ENCODE assay signal across 8 mouse cellular contexts in the genomic region with DNA sequence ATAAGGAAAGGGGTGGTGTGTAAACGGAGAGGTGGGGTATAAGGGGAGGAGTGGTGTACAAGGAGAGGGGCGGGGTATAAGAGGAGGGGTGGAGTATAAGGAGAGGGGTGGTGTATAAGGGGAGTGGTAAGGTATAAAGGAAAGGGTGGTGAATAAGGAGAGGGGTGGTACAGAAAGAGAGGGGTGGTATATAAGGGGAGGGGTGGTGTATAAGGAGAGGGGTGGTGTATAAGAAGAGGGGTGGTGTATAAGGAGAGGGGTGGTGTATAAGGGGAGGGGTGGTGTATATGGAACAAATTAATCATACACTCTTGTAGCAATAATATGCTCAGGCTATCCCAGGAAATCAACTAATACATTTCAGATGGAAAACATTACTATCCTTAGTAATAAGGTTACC. TPM values are rescaled to one million over a fixed set of nuclear protein-coding genes. Genes with fewer than 3 reads are reported as not detected.
DNase-seq lines count a peak whose midpoint lies in the region; ATAC-seq lines count a peak whose summit lies in the region.
"Had no signal": no experiment of that assay in that cellular context is flagged by ENCODE, and none has a peak within 500 bp of the region (broad histone marks: within the 10 kb centered on the region; RNA-seq: fewer than 3 reads in every experiment).

No protein-coding gene starts in this region.

- no peaks in the 10 kb centered on the region for H3K27me3 ChIP-seq in lung, embryonic 15.5 days
- no peaks in the 10 kb centered on the region for H3K27me3 ChIP-seq in forebrain, embryonic 14.5 days (replicated peaks; ENCODE audit: control insufficient read depth, insufficient read depth, low read length)
- H3K27me3 ChIP-seq in liver, embryonic 13.5 days = no peaks in the 10 kb centered on the region
- H3K27me3 ChIP-seq in stomach, embryonic 16.5 days (ENCODE audit: control insufficient read depth, insufficient read depth, low read length) = no peaks in the 10 kb centered on the region

- no peak overlapping the region for H3K4me2 ChIP-seq in lung, embryonic 15.5 days
- H3K4me2 ChIP-seq in forebrain, embryonic 14.5 days (ENCODE audit: low read length) = no peak overlapping the region
- H3K4me2 ChIP-seq in liver, embryonic 13.5 days = no peak overlapping the region
- H3K4me2 ChIP-seq in stomach, embryonic 16.5 days (ENCODE audit: low read depth, low read length) = no peak overlapping the region

- no peaks in the 10 kb centered on the region for H3K36me3 ChIP-seq in lung, embryonic 15.5 days
- no peaks in the 10 kb centered on the region for H3K36me3 ChIP-seq in forebrain, embryonic 14.5 days (ENCODE audit: control insufficient read depth, insufficient read depth, low read length)
- H3K36me3 ChIP-seq in liver, embryonic 13.5 days = no peaks in the 10 kb centered on the region
- no peaks in the 10 kb centered on the region for H3K36me3 ChIP-seq in stomach, embryonic 16.5 days (ENCODE audit: control insufficient read depth, insufficient read depth, low read length)

- no peak for DNase-seq in lung, postnatal 10 days
- DNase-seq in forebrain, embryonic 14.5 days (ENCODE audit: low spot score) = no peak
- no peak for DNase-seq in liver, embryonic 13.5 days
- no peak for DNase-seq in urinary bladder, postnatal 25 days (ENCODE audit: low spot score)
- no peak for DNase-seq in frontal cortex, postnatal 25 days (ENCODE audit: low spot score in 2 of 2)
- DNase-seq: gastrocnemius, adult 2 months had no signal

- no peak overlapping the region for H3K9ac ChIP-seq in lung, embryonic 15.5 days
- H3K9ac ChIP-seq in forebrain, embryonic 14.5 days (ENCODE audit: low read length) = no peak overlapping the region
- H3K9ac ChIP-seq in liver, embryonic 13.5 days = no peak overlapping the region
- H3K9ac ChIP-seq in stomach, embryonic 16.5 days (ENCODE audit: low read length) = no peak overlapping the region

- ATAC-seq in lung, embryonic 15.5 days (ENCODE audit: borderline replicate concordance, extremely low read depth, low FRiP score, low TSS enrichment) = peak; percentile 99
- peak; percentile 96 for ATAC-seq in forebrain, embryonic 14.5 days
- ATAC-seq in liver, embryonic 13.5 days (ENCODE audit: low read depth) = peak; percentile 93
- peak; percentile 98 for ATAC-seq in stomach, embryonic 16.5 days (ENCODE audit: insufficient read depth, low FRiP score)

- WGBS in lung, embryonic 15.5 days = 36% methylated on average over 2 of the region's 2 CpGs
- 49% methylated on average over 2 of the region's 2 CpGs for WGBS in forebrain, embryonic 14.5 days
- WGBS in liver, embryonic 13.5 days (ENCODE audit: insufficient replicate concordance) = 27% methylated on average over 2 of the region's 2 CpGs
- WGBS in stomach, embryonic 16.5 days = 28% methylated on average over 2 of the region's 2 CpGs

- no peak overlapping the region for H3K4me3 ChIP-seq in lung, embryonic 15.5 days
- no peak overlapping the region for H3K4me3 ChIP-seq in forebrain, embryonic 14.5 days (ENCODE audit: low read depth, low read length)
- H3K4me3 ChIP-seq in liver, embryonic 13.5 days (replicated peaks) = no peak overlapping the region
- H3K4me3 ChIP-seq in stomach, embryonic 16.5 days (replicated peaks; ENCODE audit: low read length) = no peak overlapping the region
- H3K4me3 ChIP-seq: gastrocnemius, adult 2 months had no signal

- no peaks in the 10 kb centered on the region for H3K9me3 ChIP-seq in lung, embryonic 15.5 days
- no peaks in the 10 kb centered on the region for H3K9me3 ChIP-seq in forebrain, embryonic 14.5 days (replicated peaks; ENCODE audit: control insufficient read depth, low read length)
- no peaks in the 10 kb centered on the region for H3K9me3 ChIP-seq in liver, embryonic 13.5 days (replicated peaks)
- H3K9me3 ChIP-seq in stomach, embryonic 16.5 days (replicated peaks; ENCODE audit: control insufficient read depth, low read length) = no peaks in the 10 kb centered on the region

- no peak overlapping the region for H3K27ac ChIP-seq in lung, embryonic 15.5 days
- no peak overlapping the region for H3K27ac ChIP-seq in forebrain, embryonic 14.5 days (ENCODE audit: low read depth, low read length)
- no peak overlapping the region for H3K27ac ChIP-seq in liver, embryonic 13.5 days
- H3K27ac ChIP-seq in stomach, embryonic 16.5 days (ENCODE audit: low read length) = no peak overlapping the region
- H3K27ac ChIP-seq: gastrocnemius, adult 2 months had no signal

- no peaks in the 10 kb centered on the region for H3K4me1 ChIP-seq in lung, embryonic 15.5 days
- no peaks in the 10 kb centered on the region for H3K4me1 ChIP-seq in forebrain, embryonic 14.5 days (ENCODE audit: control insufficient read depth, insufficient read depth, low read length)
- no peaks in the 10 kb centered on the region for H3K4me1 ChIP-seq in liver, embryonic 13.5 days (replicated peaks)
- H3K4me1 ChIP-seq in stomach, embryonic 16.5 days (ENCODE audit: control insufficient read depth, insufficient read depth, low read length) = no peaks in the 10 kb centered on the region

RNA-seq across cellular contexts. Expression of a gene that starts 15.1 kb away (rescaled TPM):
- 2.2 and 2.3 TPM in 2 replicates for polyA plus RNA-seq in lung, embryonic 15.5 days (2015; fragmentation: Nextera tagmentation; extraction: Ambion mirVana)
- 9.3 and 9.8 TPM in 2 replicates for polyA plus RNA-seq in forebrain, embryonic 14.5 days (2014; fragmentation: Nextera tagmentation; extraction: Ambion mirVana)
- polyA plus RNA-seq in liver, embryonic 13.5 days (2015; fragmentation: Nextera tagmentation; extraction: Ambion mirVana) = 2.8 and 3.5 TPM in 2 replicates
- 2.9 and 4.7 TPM in 2 replicates for polyA plus RNA-seq in stomach, embryonic 16.5 days (2015; fragmentation: Nextera tagmentation; extraction: Ambion mirVana)

RNA-seq across cellular contexts. Expression of a gene that starts 15.2 kb away (rescaled TPM):
- polyA plus RNA-seq in lung, embryonic 15.5 days (2015; fragmentation: Nextera tagmentation; extraction: Ambion mirVana) = 67.8 and 74.8 TPM in 2 replicates
- polyA plus RNA-seq in forebrain, embryonic 14.5 days (2014; fragmentation: Nextera tagmentation; extraction: Ambion mirVana) = 48.0 and 48.3 TPM in 2 replicates
- polyA plus RNA-seq in liver, embryonic 13.5 days (2015; fragmentation: Nextera tagmentation; extraction: Ambion mirVana) = 17.3 and 20.1 TPM in 2 replicates
- 69.6 and 73.2 TPM in 2 replicates for polyA plus RNA-seq in stomach, embryonic 16.5 days (2015; fragmentation: Nextera tagmentation; extraction: Ambion mirVana)
